Mouse (Mus musculus) adrenal gland, adult 18-20 months (tissue): ENCODE results near the gene Epx. TPM values are rescaled to one million over a fixed set of nuclear protein-coding genes. Genes with fewer than 3 reads are reported as not detected.

ENCODE experiments used
- DNase-seq, 2 experiments: peaks; one replicate each; pipeline ENCODE4 v3.0.0; 2021 to 2022; ENCODE audit warnings: low spot score in 2 of 2
- total RNA-seq, 2 experiments: library from RNA; stranded (reverse); gene quantifications; 1 replicate in 1 of 2; 2 replicates in 1 of 2; pipeline ENCODE4 v1.2.3; 2021

Epx gene
- total RNA-seq, 2 experiments from 2014 or later = not detected

- DNase-seq = no peak
Observed at GRCm38 (mm10) chr11:87841436-87841835, 33.9 kb downstream of the Epx start.

GRCm38 (mm10) chr11:87840676-87841075, 34.7 kb downstream of the Epx start:
- DNase-seq = no peak

GRCm38 (mm10) chr11:87828239-87828900, 47.0 kb downstream of the Epx start, which contains the start of gene Lpo:
Gene Lpo, minus strand, starts transcription at chr11:87828289.
- DNase-seq = no peak

- no peak for DNase-seq
Observed at GRCm38 (mm10) chr11:87821502-87821901, 53.8 kb downstream of the Epx start.

- DNase-seq = no peak
Observed at GRCm38 (mm10) chr11:87817443-87817773, 57.9 kb downstream of the Epx start.

GRCm38 (mm10) chr11:87816707-87817442, 58.5 kb downstream of the Epx start:
- DNase-seq = peak; percentile 17 to 40

- DNase-seq = no peak
Observed at GRCm38 (mm10) chr11:87814831-87815230, 60.5 kb downstream of the Epx start.

Other genes with a start within 250 kb of the Epx start
- gene Rnf43, start 212.8 kb downstream of the Epx start, total RNA-seq = 1 to 10 TPM; 4.7 to 5.1 TPM
- gene Supt4a, start 138.0 kb downstream of the Epx start, total RNA-seq = 10 to 100 TPM; 65.5 to 72.4 TPM
- 1 to 10 TPM; 7.6 to 9.5 TPM for gene Tspoap1, start 115.0 kb downstream of the Epx start, total RNA-seq
- not detected for gene Mpo, start 82.0 kb downstream of the Epx start, total RNA-seq
- not detected for gene Lpo, start 47.2 kb downstream of the Epx start, total RNA-seq
- gene Mks1, start 22.3 kb downstream of the Epx start, total RNA-seq = 1 to 10 TPM; 5.9 to 8.9 TPM
- gene Olfr462, start 16.7 kb upstream of the Epx start, total RNA-seq = not detected
- gene Olfr463, start 21.9 kb upstream of the Epx start, total RNA-seq = not detected
- gene Olfr464, start 45.4 kb upstream of the Epx start, total RNA-seq = not detected
- gene Dynll2, start 112.0 kb upstream of the Epx start, total RNA-seq = 100 to 1,000 TPM; 222 to 233 TPM
- gene Srsf1, start 171.8 kb upstream of the Epx start, total RNA-seq = 100 to 1,000 TPM; 219 TPM
- gene Vezf1, start 192.7 kb upstream of the Epx start, total RNA-seq = 10 to 100 TPM; 42.4 to 44.5 TPM
- gene Cuedc1, start 222.5 kb upstream of the Epx start, total RNA-seq = 10 to 100 TPM; 40.2 to 42.4 TPM